Mouse (Mus musculus) MEL (cell line): ENCODE measurements around the gene Pop5. TPM values are rescaled to one million over a fixed set of nuclear protein-coding genes. Genes with fewer than 3 reads are reported as not detected.

Experiments
- DNase-seq: peaks from one replicate; pipeline ENCODE4 v3.0.0; 2011; ENCODE audit warnings: low read depth, low spot score
- H3K27ac ChIP-seq: 2 replicates; pipeline ENCODE4 v1.5.1; 2012; ENCODE audit warnings: low read depth, mild to moderate bottlenecking, control low read depth, low read length, moderate library complexity; ENCODE audit not compliant: control insufficient read depth
- H3K27me3 ChIP-seq, 2 experiments: fragments of 150-350 bp in 1 of 2; sonication (generic) in 1 of 2; 2 replicates each; pipeline ENCODE4 v1.6.1; 2012; ENCODE audit warnings: low read length in 2 of 2, mild to moderate bottlenecking in 2 of 2, improper control_type of control experiment in 1 of 2, moderate library complexity in 1 of 2; ENCODE audit not compliant: insufficient read depth in 2 of 2, control insufficient read depth in 1 of 2
- H3K36me3 ChIP-seq, 2 experiments: 2 replicates each; pipeline ENCODE4 v1.6.1; 2012 to 2014; ENCODE audit warnings: low read length in 2 of 2, improper control_type of control experiment in 1 of 2, inconsistent platforms in 1 of 2, mild to moderate bottlenecking in 1 of 2; ENCODE audit not compliant: insufficient read depth in 2 of 2, control insufficient read depth in 1 of 2
- H3K4me1 ChIP-seq, 2 experiments: fragments of 150-350 bp in 1 of 2; sonication (generic) in 1 of 2; 2 replicates each; pipeline ENCODE4 v1.6.1; 2012; ENCODE audit warnings: low read length in 2 of 2, improper control_type of control experiment in 1 of 2, mild to moderate bottlenecking in 1 of 2; ENCODE audit not compliant: insufficient read depth in 2 of 2, control insufficient read depth in 1 of 2
- H3K4me3 ChIP-seq, 2 experiments: fragments of 150-350 bp in 1 of 2; sonication (generic) in 1 of 2; 2 replicates each; pipeline ENCODE4 v1.5.1; 2012; ENCODE audit warnings: low read depth in 2 of 2, low read length in 2 of 2, mild to moderate bottlenecking in 2 of 2, moderate library complexity in 2 of 2, control low read depth in 1 of 2, improper control_type of control experiment in 1 of 2; ENCODE audit not compliant: control insufficient read depth in 1 of 2, insufficient read depth in 1 of 2
- H3K79me2 ChIP-seq: 2 replicates; pipeline ENCODE4 v1.6.1; 2012; ENCODE audit warnings: mild to moderate bottlenecking, low read length, moderate library complexity; ENCODE audit not compliant: control insufficient read depth, poor library complexity, insufficient read depth
- H3K9ac ChIP-seq: 2 replicates; pipeline ENCODE4 v1.6.1; 2012; ENCODE audit warnings: low read depth, mild to moderate bottlenecking, control low read depth, low read length, moderate library complexity; ENCODE audit not compliant: control insufficient read depth, poor library complexity, severe bottlenecking
- H3K9me3 ChIP-seq: fragments of 150-350 bp; sonication (generic); replicated peaks from 2 replicates; pipeline ENCODE4 v1.6.1; 2012; ENCODE audit warnings: mild to moderate bottlenecking, low read length, improper control_type of control experiment, moderate library complexity; ENCODE audit not compliant: insufficient read depth
- CHD1 ChIP-seq: IDR thresholded peaks from 2 replicates; pipeline ENCODE4 v1.6.1; 2012; ENCODE audit warnings: low read depth, mild to moderate bottlenecking, inconsistent platforms, low read length, improper control_type of control experiment
- CTCF ChIP-seq, 3 experiments: IDR thresholded peaks in 2 of 3; conservative IDR thresholded peaks in 1 of 3; 2 replicates each; pipeline ENCODE4 v1.5.1; 2011 to 2012; ENCODE audit warnings: low read length in 3 of 3, low read depth in 2 of 3, mild to moderate bottlenecking in 2 of 3, improper control_type of control experiment in 1 of 3, inconsistent platforms in 1 of 3, mixed read lengths in 1 of 3, moderate library complexity in 1 of 3; ENCODE audit not compliant: control insufficient read depth in 1 of 3, insufficient read depth in 1 of 3, poor library complexity in 1 of 3, severe bottlenecking in 1 of 3
- ELF1 ChIP-seq: IDR thresholded peaks from 2 replicates; pipeline ENCODE4 v1.6.1; 2014; ENCODE audit warnings: low read depth, mild to moderate bottlenecking, inconsistent platforms, low read length, improper control_type of control experiment, moderate library complexity
- EP300 ChIP-seq, 2 experiments: IDR thresholded peaks; 2 replicates each; pipeline ENCODE4 v1.6.1; 2011; ENCODE audit warnings: improper control_type of control experiment in 2 of 2, low read length in 2 of 2, low read depth in 1 of 2, mild to moderate bottlenecking in 1 of 2
- ETS1 ChIP-seq: IDR thresholded peaks from 2 replicates; pipeline ENCODE4 v1.6.1; 2012; ENCODE audit warnings: low read depth, mild to moderate bottlenecking, inconsistent platforms, low read length, improper control_type of control experiment, moderate library complexity
- KAT2A ChIP-seq: conservative IDR thresholded peaks from 2 replicates; pipeline ENCODE4 v1.6.1; 2012; ENCODE audit warnings: low read depth, low read length, improper control_type of control experiment, inconsistent platforms
- MAZ ChIP-seq: IDR thresholded peaks from 2 replicates; pipeline ENCODE4 v1.6.1; 2012; ENCODE audit warnings: low read depth, mild to moderate bottlenecking, inconsistent platforms, low read length, improper control_type of control experiment
- MXI1 ChIP-seq: IDR thresholded peaks from 2 replicates; pipeline ENCODE4 v1.6.1; 2011; ENCODE audit warnings: mild to moderate bottlenecking, low read depth, low read length, improper control_type of control experiment
- MYC ChIP-seq: IDR thresholded peaks from 2 replicates; pipeline ENCODE4 v1.6.1; 2011; ENCODE audit warnings: low read depth, mild to moderate bottlenecking, low read length, improper control_type of control experiment, moderate library complexity
- NELFE ChIP-seq: IDR thresholded peaks from 2 replicates; pipeline ENCODE4 v1.6.1; 2011; ENCODE audit warnings: low read depth, low read length, improper control_type of control experiment
- NRF1 ChIP-seq: IDR thresholded peaks from 2 replicates; pipeline ENCODE4 v1.6.1; 2014; ENCODE audit warnings: low read depth, mild to moderate bottlenecking, inconsistent platforms, low read length, improper control_type of control experiment, moderate library complexity; ENCODE audit not compliant: poor library complexity, insufficient read depth, severe bottlenecking
- RAD21 ChIP-seq: IDR thresholded peaks from 2 replicates; pipeline ENCODE4 v1.6.1; 2011; ENCODE audit warnings: mild to moderate bottlenecking, low read depth, low read length, improper control_type of control experiment
- RCOR1 ChIP-seq: IDR thresholded peaks from 2 replicates; pipeline ENCODE4 v1.6.1; 2012; ENCODE audit warnings: low read depth, mild to moderate bottlenecking, inconsistent platforms, low read length, improper control_type of control experiment
- SIN3A ChIP-seq: IDR thresholded peaks from 2 replicates; pipeline ENCODE4 v1.6.1; 2012; ENCODE audit warnings: low read length, improper control_type of control experiment, inconsistent platforms
- SMC3 ChIP-seq: IDR thresholded peaks from 2 replicates; pipeline ENCODE4 v1.6.1; 2011; ENCODE audit warnings: low read depth, low read length, improper control_type of control experiment
- TBP ChIP-seq: IDR thresholded peaks from 2 replicates; pipeline ENCODE4 v1.8.0; 2011; ENCODE audit warnings: low read depth, low read length, improper control_type of control experiment
- USF1 ChIP-seq: IDR thresholded peaks from 2 replicates; pipeline ENCODE4 v1.6.1; 2014; ENCODE audit warnings: low read depth, mild to moderate bottlenecking, inconsistent platforms, low read length, improper control_type of control experiment, moderate library complexity
- USF2 ChIP-seq, 2 experiments: IDR thresholded peaks; 2 replicates each; pipeline ENCODE4 v1.6.1; 2011 to 2012; ENCODE audit warnings: improper control_type of control experiment in 2 of 2, low read length in 2 of 2, borderline replicate concordance in 1 of 2, inconsistent platforms in 1 of 2, low read depth in 1 of 2, mild to moderate bottlenecking in 1 of 2; ENCODE audit not compliant: insufficient read depth in 1 of 2
- ZC3H11A ChIP-seq: IDR thresholded peaks from 2 replicates; pipeline ENCODE4 v1.6.1; 2012; ENCODE audit warnings: low read depth, mild to moderate bottlenecking, inconsistent platforms, low read length, improper control_type of control experiment
- polyA plus RNA-seq, 2 experiments: library from polyadenylated mRNA; stranded (reverse) in 1 of 2; unstranded in 1 of 2; fragments of >175 nt in 1 of 2; fragments of >200 nt in 1 of 2; gene quantifications; 2 replicates each; pipeline versions ENCODE4 v1.2.1 to v1.2.4; 2012; ENCODE audit warnings: low replicate concordance in 2 of 2, low read depth in 1 of 2; ENCODE audit not compliant: insufficient read length in 2 of 2, insufficient read depth in 1 of 2, missing spikeins in 1 of 2
- total RNA-seq: library from RNA; depleted of rRNA; stranded (reverse); fragments of 300-350 nt; gene quantifications from 2 replicates; pipeline ENCODE4 v1.2.3, GENCODE M21; 2012

The Pop5 gene
- total and polyA plus RNA-seq, 3 experiments, result 103 to 388 (median 208) TPM

GRCm38 (mm10) chr5:115272812-115273548 is 37.3 kb downstream of the Pop5 start, which contains the start of gene Rnf10 (continued):
- TF ChIP-seq ETS1, result no peak; the same call in 1 of the 2 replicates
- TF ChIP-seq ZC3H11A, result no peak
- no peak for TF ChIP-seq SMC3
- TF ChIP-seq, all 39 proteins: peak for 16

GRCm38 (mm10) chr5:115273549-115274135 is 38.0 kb downstream of the Pop5 start:
- H3K9ac ChIP-seq, result peak overlapping the region; percentile 61
- peaks cover 4 to 25% of the 10 kb centered on the region in 2 experiments; a peak in 3 of 4 replicates for H3K36me3 ChIP-seq
- peak overlapping the region; percentile 88 for H3K27ac ChIP-seq
- H3K79me2 ChIP-seq, result peaks cover 37% of the 10 kb centered on the region
- no peaks in the 10 kb centered on the region for H3K27me3 ChIP-seq
- TF ChIP-seq RCOR1, result 0 out of 2 replicates have a peak, but pooled peaks have one; percentile 21
- no peak for TF ChIP-seq KAT2A
- TF ChIP-seq TBP, result 0 out of 2 replicates have a peak, but pooled peaks have one; percentile 31
- TF ChIP-seq MAZ, result 0 out of 2 replicates have a peak, but pooled peaks have one; percentile 61
- TF ChIP-seq USF1, result peak; percentile 88
- no peak for TF ChIP-seq MXI1
- TF ChIP-seq CHD1, result 0 out of 2 replicates have a peak, but pooled peaks have one; percentile 20
- TF ChIP-seq USF2 (IDR thresholded peaks at IDR 0.05; ENCODE audit: borderline replicate concordance in 1 of 2, insufficient read depth in 1 of 2, low read depth in 1 of 2, low read length in 2 of 2), result peak in 1 of 2 experiments; percentile 40; a peak in 1 of 4 replicates
- TF ChIP-seq, all 39 proteins: peak for 6
- H3K9me3 ChIP-seq, result no peaks in the 10 kb centered on the region
- peaks cover 13 to 27% of the 10 kb centered on the region in 2 experiments for H3K4me1 ChIP-seq
- peak overlapping the region; percentile 48 to 62 for H3K4me3 ChIP-seq
- DNase-seq, result peak; percentile 63

GRCm38 (mm10) chr5:115274353-115274752 is 38.7 kb downstream of the Pop5 start:
- Histone ChIP-seq H3K27me3 (no peaks in the 10 kb centered on the region), H3K9ac (peak overlapping the region; percentile 61), H3K79me2 (peaks cover 31% of the 10 kb centered on the region)
- TF ChIP-seq NELFE (no peak), MYC (peak; percentile 46; the same call in 1 of the 2 replicates), ELF1 (no peak), EP300 (IDR thresholded peaks at IDR 0.05; ENCODE audit: low read depth in 1 of 2, low read length in 2 of 2) (0 out of 4 replicates have a peak, but pooled peaks have one; percentile 4 to 7), CTCF (IDR thresholded peaks at IDR 0.05 in 2 of 3, conservative IDR thresholded peaks at IDR 0.05 in 1 of 3; ENCODE audit: control insufficient read depth in 1 of 3, insufficient read depth in 1 of 3, low read depth in 2 of 3, low read length in 3 of 3, poor library complexity in 1 of 3, severe bottlenecking in 1 of 3) (peak in 2 of 3 experiments; percentile 14 to 35; a peak in 3 of 6 replicates), RAD21 (peak; percentile 4), SIN3A (peak; percentile 28; the same call in 1 of the 2 replicates), NRF1 (no peak)
- TF ChIP-seq, all 39 proteins: peak for 5
- peaks cover 3 to 27% of the 10 kb centered on the region in 2 experiments; a peak in 3 of 4 replicates for H3K36me3 ChIP-seq
- no peaks in the 10 kb centered on the region for H3K9me3 ChIP-seq
- DNase-seq, result peak; percentile 59
- H3K4me3 ChIP-seq, result peak overlapping the region; percentile 48 to 62; a peak in 3 of 4 replicates
- peak overlapping the region; percentile 65 for H3K27ac ChIP-seq
- H3K4me1 ChIP-seq, result peaks cover 15 to 21% of the 10 kb centered on the region in 2 experiments
